Mouse (Mus musculus) ES-Bruce4 (cell line): ENCODE measurements around the gene Tbc1d22a. TPM values are rescaled to one million over a fixed set of nuclear protein-coding genes. Genes with fewer than 3 reads are reported as not detected.
A peak's percentile ranks its signal among the peaks of the same experiment; 100 is the strongest.

Source experiments
- H3K27ac ChIP-seq: 2 replicates; pipeline ENCODE4 v1.5.1; 2012; ENCODE audit warnings: low read length, inconsistent platforms; ENCODE audit not compliant: insufficient read depth
- H3K27me3 ChIP-seq: 2 replicates; pipeline ENCODE4 v1.6.1; 2012; ENCODE audit warnings: mild to moderate bottlenecking, low read length, inconsistent platforms; ENCODE audit not compliant: control insufficient read depth, poor library complexity, insufficient read depth, severe bottlenecking
- H3K36me3 ChIP-seq: 2 replicates; pipeline ENCODE4 v1.6.1; 2012; ENCODE audit warnings: inconsistent platforms, mild to moderate bottlenecking, low read length, moderate library complexity; ENCODE audit not compliant: control insufficient read depth, poor library complexity, insufficient read depth, severe bottlenecking
- H3K4me1 ChIP-seq: one replicate; pipeline ENCODE4 v1.8.1; 2011; ENCODE audit warnings: low read length; ENCODE audit not compliant: control insufficient read depth, insufficient read depth
- H3K4me3 ChIP-seq: 2 replicates; pipeline ENCODE4 v1.5.1; 2011; ENCODE audit warnings: low read depth, mild to moderate bottlenecking, low read length
- H3K9ac ChIP-seq: 2 replicates; pipeline ENCODE4 v1.6.1; 2012; ENCODE audit warnings: low read depth, mild to moderate bottlenecking, inconsistent platforms; ENCODE audit not compliant: poor library complexity, severe bottlenecking
- H3K9me3 ChIP-seq: replicated peaks from 2 replicates; pipeline ENCODE4 v1.6.1; 2012; ENCODE audit warnings: mild to moderate bottlenecking, low read length, inconsistent platforms; ENCODE audit not compliant: control insufficient read depth, poor library complexity, insufficient read depth, severe bottlenecking
- CTCF ChIP-seq: IDR thresholded peaks from one replicate; pipeline ENCODE4 v1.8.1; 2011; ENCODE audit warnings: low read depth, low read length
- EP300 ChIP-seq: IDR thresholded peaks from 2 replicates; pipeline ENCODE4 v1.6.1; 2011; ENCODE audit warnings: low read depth, low read length; ENCODE audit not compliant: insufficient read depth
- POLR2A ChIP-seq: IDR thresholded peaks from one replicate; pipeline ENCODE4 v1.8.1; 2011; ENCODE audit warnings: low read length; ENCODE audit not compliant: insufficient read depth
- polyA plus RNA-seq: library from polyadenylated mRNA; stranded (reverse); fragments of >200 nt; gene quantifications from 2 replicates; pipeline ENCODE4 v1.2.4, GENCODE M21; 2011; ENCODE audit warnings: low read depth; ENCODE audit not compliant: missing spikeins, insufficient read depth, insufficient read length

Tbc1d22a gene
- polyA plus RNA-seq, 1 experiment, result 14.1 TPM

DNA sequence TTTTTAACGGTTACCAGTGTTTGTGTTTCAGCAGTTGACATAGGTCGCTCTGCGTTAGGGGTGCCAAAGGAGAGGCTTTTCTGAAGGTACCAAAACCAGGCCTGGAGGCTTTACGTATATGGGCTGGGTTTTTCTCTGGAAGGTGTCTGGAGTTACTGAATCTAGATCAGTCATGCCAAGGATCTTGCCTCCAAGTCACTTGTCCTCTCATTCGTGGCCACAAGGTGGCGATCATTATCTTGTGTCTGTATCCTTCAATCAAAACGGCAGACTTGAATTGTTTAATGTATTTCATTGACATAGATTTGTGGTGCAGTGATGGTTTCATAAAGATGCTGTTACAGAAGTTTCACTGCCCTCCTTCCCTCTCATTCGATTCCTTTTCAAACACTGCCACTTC, 29.4 kb downstream of the Tbc1d22a start:
- H3K27ac ChIP-seq, result no peak overlapping the region
- H3K4me1 ChIP-seq, result no peaks in the 10 kb centered on the region
- no peak overlapping the region for H3K4me3 ChIP-seq
- TF ChIP-seq EP300 (no peak), CTCF (no peak), POLR2A (no peak)
- H3K9me3 ChIP-seq, result no peaks in the 10 kb centered on the region
- no peaks in the 10 kb centered on the region for H3K27me3 ChIP-seq
- no peaks in the 10 kb centered on the region for H3K36me3 ChIP-seq
- no peak overlapping the region for H3K9ac ChIP-seq

DNA sequence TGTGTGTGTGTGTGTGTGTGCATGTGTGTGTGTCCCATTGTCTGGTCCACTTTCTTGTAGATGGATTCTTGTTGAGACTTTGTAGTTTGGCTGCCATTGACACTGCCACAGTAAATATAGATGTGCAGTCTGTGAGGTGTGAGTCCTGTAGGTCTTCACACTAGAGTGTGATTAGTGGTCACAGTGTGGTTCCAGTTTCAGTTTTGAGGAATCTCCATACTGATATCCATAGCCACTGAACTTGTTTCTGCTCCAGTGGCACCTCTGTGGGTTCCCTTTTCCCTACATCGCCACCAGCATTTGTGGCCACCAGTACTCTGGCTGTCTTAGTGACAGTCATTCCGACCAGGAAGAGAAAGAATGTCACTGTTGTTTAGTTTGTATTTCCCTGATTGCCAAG, 30.1 kb downstream of the Tbc1d22a start:
- Histone ChIP-seq H3K4me3 (no peak overlapping the region), H3K27me3 (no peaks in the 10 kb centered on the region), H3K36me3 (no peaks in the 10 kb centered on the region), H3K4me1 (no peaks in the 10 kb centered on the region), H3K9ac (no peak overlapping the region), H3K27ac (no peak overlapping the region), H3K9me3 (no peaks in the 10 kb centered on the region)
- no peak for TF ChIP-seq POLR2A
- TF ChIP-seq CTCF, result no peak
- TF ChIP-seq EP300, result no peak

- H3K9ac ChIP-seq, result no peak overlapping the region
- no peaks in the 10 kb centered on the region for H3K9me3 ChIP-seq
- no peaks in the 10 kb centered on the region for H3K36me3 ChIP-seq
- no peak overlapping the region for H3K27ac ChIP-seq
- H3K4me1 ChIP-seq, result no peaks in the 10 kb centered on the region
- no peak overlapping the region for H3K4me3 ChIP-seq
- TF ChIP-seq POLR2A, result no peak
- TF ChIP-seq CTCF, result peak; percentile 50
- H3K27me3 ChIP-seq, result no peaks in the 10 kb centered on the region
These were observed 36.0 kb downstream of the Tbc1d22a start for GRCm38 (mm10) chr15:86250269-86250668.

- Histone ChIP-seq H3K4me3 (no peak overlapping the region), H3K9ac (no peak overlapping the region), H3K4me1 (no peaks in the 10 kb centered on the region), H3K36me3 (no peaks in the 10 kb centered on the region), H3K27me3 (no peaks in the 10 kb centered on the region), H3K9me3 (no peaks in the 10 kb centered on the region), H3K27ac (no peak overlapping the region)
- no peak for TF ChIP-seq POLR2A
These were observed 37.9 kb downstream of the Tbc1d22a start for GRCm38 (mm10) chr15:86252130-86252529.

GRCm38 (mm10) chr15:86252684-86253083, 38.4 kb downstream of the Tbc1d22a start:
- H3K27ac ChIP-seq, result no peak overlapping the region
- no peak for TF ChIP-seq EP300
- TF ChIP-seq POLR2A, result no peak
- no peak for TF ChIP-seq CTCF
- H3K4me1 ChIP-seq, result no peaks in the 10 kb centered on the region
- no peaks in the 10 kb centered on the region for H3K9me3 ChIP-seq
- H3K27me3 ChIP-seq, result no peaks in the 10 kb centered on the region
- H3K36me3 ChIP-seq, result no peaks in the 10 kb centered on the region
- H3K4me3 ChIP-seq, result no peak overlapping the region
- H3K9ac ChIP-seq, result no peak overlapping the region

DNA sequence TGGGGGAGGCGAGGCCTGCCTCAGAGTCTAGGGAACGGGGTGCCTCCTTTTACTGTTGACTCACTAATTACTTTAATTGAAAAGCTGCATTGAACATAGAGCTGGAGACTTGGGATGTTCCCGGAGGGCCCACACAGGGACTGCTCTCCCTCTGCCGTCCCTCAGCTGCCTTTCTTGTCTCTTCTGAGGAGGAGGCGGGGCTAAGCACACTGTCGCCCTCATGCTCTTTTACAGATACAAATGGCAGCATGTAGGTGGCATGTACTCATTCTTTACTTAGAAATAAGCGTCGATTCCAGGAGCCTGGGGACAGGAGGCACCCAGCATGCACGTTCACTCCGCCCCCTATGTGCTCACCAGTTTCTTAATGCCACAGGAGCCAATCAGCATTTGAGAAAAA, 39.2 kb downstream of the Tbc1d22a start:
- no peak overlapping the region for H3K4me3 ChIP-seq
- no peaks in the 10 kb centered on the region for H3K9me3 ChIP-seq
- H3K4me1 ChIP-seq, result no peaks in the 10 kb centered on the region
- no peaks in the 10 kb centered on the region for H3K36me3 ChIP-seq
- no peak overlapping the region for H3K9ac ChIP-seq
- TF ChIP-seq EP300 (no peak), POLR2A (no peak), CTCF (no peak)
- no peaks in the 10 kb centered on the region for H3K27me3 ChIP-seq
- no peak overlapping the region for H3K27ac ChIP-seq
